Mouse (Mus musculus): Measurements from ENCODE around the gene Tmem266.

The Tmem266 gene

DNA sequence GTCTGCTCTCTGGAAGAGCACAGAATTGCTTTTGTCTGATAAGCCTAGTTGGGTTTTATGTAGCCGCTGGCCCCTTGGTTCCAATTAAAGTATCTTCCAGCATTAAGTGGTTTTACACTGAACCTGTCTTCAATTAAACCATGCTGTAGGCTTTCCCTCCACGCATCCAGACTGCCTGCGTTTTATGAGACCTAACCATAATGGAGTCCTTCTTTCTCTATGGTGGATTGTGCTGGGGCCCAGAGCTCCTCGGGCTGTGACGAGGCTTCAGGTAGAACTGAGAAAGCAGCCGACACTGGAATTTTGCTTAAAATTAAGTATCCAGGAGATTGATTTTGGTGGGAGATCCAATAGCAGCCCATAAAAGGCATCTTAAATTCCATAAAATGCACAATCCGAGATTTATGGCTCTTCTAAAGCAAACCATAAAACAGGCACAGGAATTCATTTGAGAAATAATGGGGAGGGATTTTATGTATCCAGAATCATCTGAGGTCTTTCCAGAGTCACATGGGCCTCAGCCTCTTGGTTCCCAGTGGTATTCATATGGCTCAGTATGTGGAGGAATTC is 72.4 kb downstream of the Tmem266 start:
- no peak for DNase-seq (ENCODE audit: low spot score in 2 of 2)

DNA sequence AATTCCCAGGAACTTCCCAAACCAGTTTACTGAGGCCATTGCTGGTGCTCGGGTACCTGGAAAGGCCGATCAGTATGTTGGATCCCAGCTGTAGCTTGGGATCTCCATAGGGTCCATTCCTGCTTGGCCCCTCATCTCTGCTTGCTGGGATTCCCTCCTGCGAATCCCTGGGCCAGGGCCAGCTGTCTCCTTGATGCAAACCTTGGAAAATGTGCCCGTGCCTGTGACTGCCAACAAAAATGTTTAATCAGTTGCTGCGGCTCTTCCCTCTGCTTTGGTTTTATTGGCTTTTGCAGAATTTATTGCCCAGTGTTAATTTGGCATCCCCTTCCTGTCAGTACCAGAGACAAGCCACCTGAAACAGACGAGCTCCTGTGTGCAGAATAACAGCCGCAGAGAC is 75.6 kb downstream of the Tmem266 start:
- DNase-seq (ENCODE audit: low spot score in 2 of 2) = no peak

DNA sequence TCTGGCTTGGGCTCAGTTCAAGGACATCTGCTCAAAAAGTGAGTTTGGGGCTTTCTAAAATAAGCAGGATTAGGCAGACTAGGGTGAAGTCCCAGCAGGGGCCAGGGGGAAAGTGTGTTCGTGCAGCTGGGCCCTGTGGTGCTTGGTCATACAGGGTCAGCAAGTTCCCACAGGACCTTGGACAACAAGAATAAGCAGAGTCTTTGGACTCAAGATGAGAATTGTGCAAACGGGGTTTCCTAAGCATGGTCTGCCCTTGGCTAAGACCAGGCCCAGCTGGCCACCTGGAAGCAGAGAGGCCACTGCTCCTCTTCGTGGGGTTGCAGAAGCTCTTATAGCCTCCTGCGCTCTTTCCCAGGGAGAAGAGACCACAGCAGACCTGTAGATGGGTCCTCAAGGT is 77.5 kb downstream of the Tmem266 start:
- DNase-seq (ENCODE audit: low spot score in 2 of 2) = no peak

DNA sequence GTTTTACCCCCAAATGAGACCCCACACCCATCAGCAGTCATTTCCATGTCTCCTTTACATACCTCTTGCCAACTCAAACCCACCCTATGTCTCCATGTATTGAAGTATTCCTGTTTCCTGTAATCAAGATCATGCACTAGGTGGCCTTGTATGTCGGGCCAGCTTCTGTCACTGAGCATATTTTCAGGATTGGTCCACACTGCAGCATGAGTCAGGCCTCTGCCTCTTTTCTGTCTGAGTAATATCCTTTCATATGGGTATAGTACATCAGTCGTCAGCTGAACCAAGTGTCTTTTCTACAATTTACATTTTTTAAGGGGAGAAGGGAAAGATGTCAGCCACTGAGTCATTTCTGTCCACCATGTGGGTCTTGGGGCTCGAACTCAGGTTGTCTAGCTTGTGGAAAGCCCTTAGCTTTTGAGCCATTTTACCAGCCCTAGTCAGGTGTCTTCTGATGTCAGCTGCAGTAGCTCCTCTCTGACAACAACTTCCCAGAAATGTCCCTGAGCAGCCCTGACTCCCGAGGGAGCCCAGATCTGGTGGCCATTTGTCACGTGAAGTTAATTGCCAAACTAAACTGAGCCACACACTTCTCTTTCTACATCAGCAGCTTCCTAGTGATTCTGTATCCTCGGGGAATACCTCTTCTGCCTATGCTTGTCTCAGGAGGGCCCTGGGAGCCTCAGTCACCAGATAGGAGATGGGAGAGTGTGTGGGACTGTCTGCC is 78.4 kb downstream of the Tmem266 start:
- no peak for DNase-seq (ENCODE audit: low spot score in 2 of 2)

DNA sequence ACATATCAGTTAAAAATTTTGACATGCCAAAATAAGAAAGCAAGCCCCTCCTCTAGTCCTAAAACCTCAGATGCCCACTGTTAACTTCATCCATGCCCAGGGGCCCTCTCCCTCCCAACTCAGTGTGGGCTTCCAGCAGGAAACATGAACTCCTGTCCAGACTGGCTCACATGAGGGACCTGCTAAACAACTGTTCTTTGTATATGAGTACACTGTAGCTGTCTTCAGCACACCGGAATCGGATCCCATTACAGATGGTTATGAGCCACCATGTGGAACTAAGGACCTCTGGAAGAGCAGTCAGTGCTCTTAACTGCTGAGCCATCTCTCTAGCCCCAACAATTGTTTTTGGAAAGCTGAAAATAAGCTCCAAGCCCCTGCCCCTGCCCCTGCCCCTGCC is 80.1 kb downstream of the Tmem266 start:
- DNase-seq (ENCODE audit: low spot score in 2 of 2) = no peak

DNA sequence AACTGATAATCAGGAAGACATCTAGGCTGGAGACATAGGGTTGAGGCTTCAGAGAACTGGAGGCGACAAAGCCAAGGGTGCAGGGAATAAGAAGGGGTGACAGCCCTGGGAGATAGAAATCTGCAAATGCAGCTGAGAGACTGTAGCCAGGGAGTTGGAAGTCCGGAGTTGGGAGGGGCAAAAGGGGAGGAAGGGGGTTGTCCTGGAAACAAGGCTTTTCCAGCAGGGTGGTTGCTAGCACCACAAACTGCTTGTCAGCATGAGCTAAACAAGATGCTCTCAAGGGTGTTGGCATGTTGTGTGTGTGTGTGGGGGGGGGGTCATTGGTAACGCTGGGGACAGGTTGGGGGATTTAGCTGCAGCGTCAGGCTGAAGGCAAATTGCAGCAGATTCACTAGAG is 82.1 kb downstream of the Tmem266 start:
- no peak for DNase-seq (ENCODE audit: low spot score in 2 of 2)

DNA sequence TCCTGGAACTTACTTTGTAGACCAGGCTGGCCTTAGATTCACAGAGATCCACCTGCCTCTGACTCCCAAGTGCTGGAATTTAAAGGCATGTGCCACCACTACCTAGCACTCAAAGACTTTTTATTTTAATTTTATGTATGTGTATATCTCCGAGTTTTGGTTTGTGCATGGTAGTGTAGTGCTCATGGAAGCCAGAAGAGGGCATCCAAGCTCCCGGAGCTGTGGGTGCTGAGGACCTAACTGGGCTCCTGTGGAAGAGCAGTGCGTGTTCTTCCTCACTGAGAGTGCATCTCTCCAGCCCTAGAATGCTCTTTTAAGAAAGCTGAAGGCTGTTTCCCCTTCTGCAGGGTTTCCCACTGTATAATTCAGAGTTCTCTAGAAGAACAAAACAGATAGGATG is 83.1 kb downstream of the Tmem266 start:
- no peak for DNase-seq (ENCODE audit: low spot score in 2 of 2)

DNA sequence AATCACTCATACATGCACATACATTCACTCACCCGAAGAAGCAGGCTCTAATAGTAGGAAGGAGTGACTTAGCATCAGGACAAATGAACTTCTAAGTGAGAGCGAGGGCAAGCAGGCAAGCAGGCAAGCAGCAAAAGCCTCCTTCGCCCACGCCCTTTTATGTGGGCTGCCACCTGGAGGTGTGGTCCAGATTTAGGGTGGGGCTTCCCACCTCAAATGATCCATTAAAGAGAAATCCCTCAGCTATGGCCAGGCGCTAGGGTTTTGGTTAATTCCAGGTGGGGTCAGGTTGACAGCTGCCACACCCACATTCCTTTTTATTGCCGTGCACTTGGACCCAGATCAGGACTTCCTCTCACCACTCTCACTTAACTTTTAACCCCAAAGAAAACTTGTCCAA is 83.7 kb downstream of the Tmem266 start:
- DNase-seq (ENCODE audit: low spot score in 2 of 2) = peak in 1 of 2 experiments; percentile 9

DNA sequence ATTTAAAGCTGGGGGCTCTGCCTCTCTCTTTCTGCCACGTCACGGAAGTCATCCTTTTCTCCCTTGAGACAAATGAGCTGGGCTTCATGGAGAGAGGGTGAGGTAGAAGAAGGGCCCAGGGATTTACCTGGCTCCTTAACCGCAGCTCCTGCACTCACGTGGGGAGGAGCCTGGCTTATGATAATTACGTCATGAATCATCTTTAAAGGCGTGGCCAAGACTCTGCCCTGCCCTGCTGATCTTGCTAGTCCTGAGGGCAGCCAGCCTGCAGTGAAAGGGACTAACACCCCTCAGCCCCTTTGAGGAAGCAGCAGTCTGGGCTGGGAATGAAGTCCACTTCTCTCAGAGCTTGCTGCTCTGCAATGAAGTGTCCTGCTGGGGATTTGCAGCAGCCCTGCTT is 84.4 kb downstream of the Tmem266 start:
- DNase-seq (ENCODE audit: low spot score in 2 of 2) = no peak

DNA sequence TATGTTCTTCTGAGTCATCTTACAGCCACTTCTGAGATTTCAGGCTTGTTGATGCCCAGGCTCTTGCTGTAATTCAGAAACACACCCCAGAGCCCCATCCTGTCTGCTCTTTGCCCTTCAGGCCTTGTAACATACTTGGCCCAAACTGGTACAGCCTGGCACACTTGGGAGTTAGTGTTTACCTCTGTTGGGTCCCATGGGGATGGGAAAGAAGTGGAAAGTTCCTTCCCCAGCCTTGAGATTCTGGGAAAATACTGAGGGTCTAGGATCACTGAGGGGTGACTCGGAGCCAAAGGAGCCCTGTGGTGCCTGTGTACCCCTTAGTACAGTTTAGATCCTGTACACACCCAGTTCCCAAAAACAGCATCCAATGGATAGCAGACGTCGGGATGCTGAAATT is 95.1 kb downstream of the Tmem266 start:
- no peak for DNase-seq (ENCODE audit: low spot score in 2 of 2)

DNA sequence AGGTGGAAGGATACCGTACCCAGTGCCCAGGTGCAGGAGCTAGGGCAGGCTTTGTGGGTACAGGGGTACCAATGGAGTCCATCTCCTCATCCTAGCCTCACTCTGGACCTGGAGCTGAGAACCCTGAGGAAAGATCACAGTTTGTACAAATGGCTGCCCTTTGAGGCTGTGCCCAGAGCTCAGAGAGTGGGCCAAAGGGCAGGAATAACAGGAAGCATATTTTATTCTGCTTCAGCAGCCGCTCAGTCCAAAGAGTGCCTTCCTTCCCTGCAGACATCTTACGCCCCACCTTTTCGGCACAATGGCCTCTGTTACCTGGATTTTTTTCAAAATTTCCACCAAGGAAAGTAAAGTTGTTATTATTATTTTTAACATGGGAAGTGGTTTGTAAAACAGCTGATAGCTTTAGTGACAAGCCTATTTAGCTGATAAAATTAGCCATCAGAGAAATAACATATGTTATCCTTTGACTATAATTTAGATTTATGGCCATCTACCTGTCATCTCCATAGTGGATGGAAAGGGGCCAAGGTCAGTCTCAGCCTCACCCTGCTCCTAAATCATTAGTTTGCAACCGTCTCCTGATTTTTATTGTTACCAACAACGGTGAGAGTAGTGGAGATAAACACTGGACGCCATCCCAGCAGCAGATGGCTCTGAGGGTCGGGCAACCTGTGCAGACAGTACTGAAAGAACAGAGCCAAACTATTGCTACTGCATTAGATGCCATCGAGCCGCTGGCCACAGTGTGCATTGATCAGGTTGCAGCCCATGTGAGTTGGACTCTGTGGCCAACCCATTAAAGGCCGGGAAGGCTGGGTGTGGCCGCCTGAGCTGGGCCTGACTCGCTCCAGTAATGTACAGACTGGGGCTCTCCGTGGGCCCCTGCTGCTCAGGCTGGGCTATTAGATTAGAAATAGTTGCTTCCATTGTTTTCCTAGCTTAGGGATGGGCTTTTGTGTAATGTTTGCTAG is 97.0 kb downstream of the Tmem266 start:
- no peak for DNase-seq (ENCODE audit: low spot score in 2 of 2)

DNA sequence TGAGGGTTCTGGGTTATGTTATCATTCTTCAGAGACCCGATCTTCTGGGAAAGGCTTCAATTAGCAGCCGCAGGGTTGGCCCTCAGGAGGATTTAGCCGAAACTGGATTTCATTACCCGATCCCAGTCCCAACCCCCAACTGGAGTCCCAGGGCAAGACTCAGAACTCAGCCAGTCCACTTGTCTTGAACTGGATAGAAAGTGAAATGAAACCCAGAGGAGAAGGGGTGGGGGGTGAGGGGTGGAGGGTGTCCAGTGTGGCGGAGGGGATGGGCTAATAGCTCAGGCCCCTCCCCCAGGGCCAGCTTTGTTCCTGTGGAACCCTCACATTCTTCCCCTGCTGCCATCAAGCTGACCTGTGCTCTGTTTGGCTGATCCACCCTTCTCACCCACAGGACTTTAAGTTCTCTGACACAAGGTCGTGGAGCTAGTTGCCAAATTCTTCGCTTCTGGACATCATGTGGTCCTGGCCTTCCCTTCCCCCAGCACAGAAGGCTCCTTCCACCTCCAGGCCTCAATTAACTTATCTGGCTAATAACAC is 98.6 kb downstream of the Tmem266 start:
- no peak for DNase-seq (ENCODE audit: low spot score in 2 of 2)

DNA sequence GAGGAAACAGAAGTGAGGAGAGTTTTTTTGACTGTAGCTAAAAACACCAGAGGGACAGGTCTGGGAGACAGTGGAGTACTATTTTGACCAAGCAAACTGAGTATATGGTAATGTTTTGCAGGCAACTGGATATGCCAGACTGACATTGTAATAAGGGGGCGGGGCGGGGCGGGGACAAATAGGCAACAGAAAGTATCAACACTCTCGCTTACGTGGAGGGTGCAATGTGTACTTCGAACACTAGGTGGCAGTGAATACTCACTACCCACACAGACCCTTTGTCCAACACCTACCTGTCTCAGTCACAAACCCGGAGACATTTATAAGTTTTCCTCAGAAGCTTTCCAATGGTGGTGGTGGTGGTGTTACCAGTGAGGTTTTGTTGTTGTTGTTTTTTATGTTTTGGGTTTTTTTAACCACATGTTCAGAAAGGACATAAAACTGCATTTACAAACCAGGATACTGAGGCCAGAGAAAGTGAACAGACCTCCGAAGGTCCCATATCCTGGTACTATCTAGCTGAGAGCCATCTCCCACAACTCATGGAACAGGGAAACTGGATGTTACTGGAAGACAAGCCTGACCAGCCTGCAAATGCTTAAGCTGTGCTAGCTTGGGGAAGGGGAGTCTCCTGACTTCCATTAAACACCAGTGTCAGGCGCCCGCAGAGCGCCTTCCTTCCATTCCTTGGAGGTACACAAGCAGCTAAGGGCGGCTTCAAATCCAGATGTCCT is 102.7 kb downstream of the Tmem266 start:
- peak; percentile 50 to 63 for DNase-seq (ENCODE audit: low spot score in 2 of 2)

DNA sequence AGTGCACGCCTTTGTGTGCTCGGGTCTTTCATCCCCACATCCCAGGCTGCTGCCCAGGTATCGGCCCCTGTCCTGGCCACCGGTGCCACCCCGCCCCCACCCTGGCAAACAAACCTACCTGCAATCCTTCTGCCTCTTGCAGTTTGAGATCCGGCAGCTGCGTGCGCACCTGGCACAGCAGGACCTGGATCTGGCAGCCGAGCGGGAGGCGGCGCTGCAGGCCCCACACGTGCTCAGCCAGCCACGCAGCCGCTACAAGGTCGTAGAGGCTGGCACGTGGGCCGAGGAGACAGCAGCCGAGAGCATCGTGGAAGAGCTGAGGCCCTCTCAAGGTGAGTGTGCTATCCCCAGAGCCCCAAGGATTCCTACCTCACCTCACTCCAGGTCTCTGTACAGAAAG is 103.4 kb downstream of the Tmem266 start:
- DNase-seq (ENCODE audit: low spot score in 2 of 2) = peak in 1 of 2 experiments; percentile 21

DNA sequence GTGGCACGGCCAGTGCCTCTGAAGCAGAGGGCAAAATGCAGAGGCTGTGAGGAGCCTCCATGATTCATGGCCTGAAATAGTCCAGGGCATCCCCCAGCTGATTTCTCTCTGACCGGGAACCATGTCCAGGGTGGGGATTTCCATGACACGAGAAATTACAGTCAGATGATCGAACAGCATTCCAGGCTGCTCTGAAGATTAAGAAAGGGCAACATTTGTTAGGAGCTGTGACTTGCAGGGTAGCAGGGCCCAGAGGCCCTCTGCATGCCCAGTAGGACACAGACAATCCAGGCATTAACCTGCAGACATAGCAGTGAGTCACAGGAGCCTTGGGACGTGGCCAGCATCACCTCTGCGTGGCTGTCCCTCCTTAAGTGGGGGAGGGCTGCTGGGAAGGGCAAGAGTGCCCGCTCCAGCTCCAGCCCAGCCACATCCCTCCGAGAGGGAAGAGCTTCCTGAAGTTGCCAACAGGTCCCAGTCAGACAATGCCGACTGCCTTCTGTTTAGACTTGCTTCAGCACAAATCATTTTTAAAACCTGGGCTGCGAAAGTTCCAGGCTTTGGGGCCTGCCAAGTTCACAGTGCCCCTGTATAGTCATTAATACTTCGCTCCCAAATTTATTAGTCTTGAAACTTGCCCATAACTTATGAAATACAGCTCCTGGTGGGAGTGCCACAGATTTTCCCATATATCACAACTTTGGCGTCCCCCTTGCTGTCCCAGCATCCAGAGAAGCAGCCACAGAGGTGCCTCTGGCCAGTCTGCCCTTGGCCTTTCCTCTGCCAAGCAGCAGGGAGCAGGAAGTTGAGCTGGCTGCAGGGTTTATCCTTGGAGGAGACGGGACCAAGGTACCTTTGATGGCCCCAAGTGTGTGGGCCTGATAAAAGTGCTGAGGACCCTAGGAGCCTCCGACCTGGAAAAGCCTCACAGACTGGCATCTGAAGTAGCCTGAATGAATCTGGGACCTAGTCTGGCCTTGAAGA is 105.9 kb downstream of the Tmem266 start:
- no peak for DNase-seq (ENCODE audit: low spot score in 2 of 2)

DNA sequence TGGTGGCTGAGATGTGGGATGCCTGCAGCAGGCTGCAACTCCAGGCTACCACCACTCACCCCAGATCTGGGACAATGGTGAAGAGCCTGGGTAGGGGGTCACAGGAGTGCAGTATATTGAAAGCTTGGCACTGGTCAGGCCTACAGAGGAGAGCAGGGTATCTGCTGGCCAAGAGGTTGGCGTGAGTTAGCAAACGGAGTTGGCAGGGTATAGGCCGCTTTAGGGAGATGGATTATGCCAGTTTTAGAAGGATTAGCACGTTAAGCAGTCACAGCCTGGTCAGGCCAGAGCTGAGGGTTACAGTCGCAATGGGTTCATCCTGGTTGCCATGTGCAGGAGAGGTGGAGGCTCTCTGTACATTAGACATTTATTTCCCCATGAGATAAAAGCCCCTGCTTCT is 107.2 kb downstream of the Tmem266 start:
- no peak for DNase-seq (ENCODE audit: low spot score in 2 of 2)

DNA sequence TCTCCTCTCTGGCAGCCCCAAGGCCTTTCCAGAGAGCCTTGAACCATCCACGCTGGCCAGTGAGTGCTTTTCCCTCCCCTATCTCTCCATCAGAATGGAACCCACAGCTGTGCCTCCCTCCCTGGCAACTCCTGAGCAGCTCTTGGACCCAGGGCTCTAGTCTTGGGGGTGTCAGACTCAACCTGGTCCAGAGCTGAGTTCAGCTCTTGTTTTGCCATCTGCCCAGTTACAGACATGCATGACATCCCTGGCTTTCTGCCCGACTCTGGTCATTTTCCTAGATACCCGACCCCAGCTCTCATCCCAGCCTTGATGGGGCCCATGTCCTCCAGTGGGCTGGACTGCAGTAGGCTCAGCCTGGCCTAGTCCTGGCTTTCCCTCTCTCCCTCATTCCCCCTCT is 111.7 kb downstream of the Tmem266 start:
- no peak for DNase-seq (ENCODE audit: low spot score in 2 of 2)

DNA sequence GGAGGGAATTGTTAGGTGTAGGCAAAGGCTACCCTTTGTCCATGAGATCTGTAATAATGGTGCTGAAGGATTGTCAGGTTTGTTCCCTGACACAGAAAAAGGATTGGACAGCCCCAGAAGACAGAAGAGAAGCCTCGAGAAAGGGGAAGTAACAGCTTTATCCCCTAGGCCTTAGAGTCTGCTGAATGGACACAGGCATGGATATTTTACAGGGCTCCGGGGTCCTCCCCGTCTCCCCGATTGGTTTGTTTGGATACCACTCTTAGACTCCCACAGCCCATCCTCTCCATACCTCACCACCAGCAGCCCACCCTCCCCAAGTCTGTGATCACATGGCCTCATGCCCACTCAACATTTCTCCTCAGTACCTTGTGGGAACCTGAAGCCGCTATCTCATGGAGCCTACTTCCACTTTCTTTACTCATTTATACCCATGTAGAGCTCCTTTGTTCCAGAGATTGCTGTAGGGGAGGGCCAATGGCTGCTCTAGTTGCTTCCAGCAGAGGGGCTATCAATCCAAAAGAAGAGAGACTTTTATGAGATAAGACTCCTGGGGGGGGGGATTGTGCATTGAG is 112.6 kb downstream of the Tmem266 start:
- DNase-seq (ENCODE audit: low spot score in 2 of 2) = no peak

DNA sequence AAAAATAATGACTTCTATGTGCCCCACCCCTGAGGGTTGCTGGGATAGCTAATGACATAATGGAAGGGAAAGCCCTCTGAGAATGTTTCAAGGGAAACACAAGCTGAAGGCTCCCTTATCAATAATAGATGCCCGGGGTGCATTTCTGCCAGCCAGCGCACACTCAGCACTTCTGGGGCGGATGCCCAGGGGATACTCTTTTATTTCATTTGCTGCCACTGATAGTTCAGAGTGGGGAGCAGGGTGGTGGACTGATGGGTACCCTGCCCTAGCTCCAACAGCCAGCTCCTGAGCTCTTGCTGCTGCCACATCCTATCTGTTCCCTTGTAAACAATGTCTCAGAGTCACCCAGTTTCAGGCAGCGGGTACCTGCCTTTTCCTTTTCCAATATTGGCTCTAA is 120.8 kb downstream of the Tmem266 start:
- no peak for DNase-seq (ENCODE audit: low spot score in 2 of 2)

DNA sequence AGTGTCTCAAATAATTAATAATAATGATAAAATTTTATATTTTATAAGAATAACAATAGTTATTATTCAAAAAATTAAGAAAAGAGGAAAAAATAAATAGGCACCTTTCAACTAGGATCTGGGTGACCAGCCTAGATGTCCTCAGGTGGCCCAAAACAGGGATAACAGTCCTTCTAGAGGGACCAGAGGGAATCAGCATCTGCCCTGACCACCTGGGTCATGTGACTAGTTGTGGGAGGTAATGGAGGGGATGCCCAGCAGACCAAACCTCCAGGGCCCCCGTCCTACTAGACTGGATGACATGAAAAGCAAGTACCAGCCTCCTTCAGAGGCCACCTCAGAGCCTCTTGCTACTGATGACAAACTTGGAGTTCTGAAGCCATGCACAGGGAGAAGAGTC is 122.4 kb downstream of the Tmem266 start:
- DNase-seq (ENCODE audit: low spot score in 2 of 2) = no peak
